Mouse (Mus musculus) right cerebral cortex, postnatal 10 days (tissue): ENCODE results near the gene Arsb.

Experiments
- DNase-seq, 2 experiments: peaks; one replicate each; pipeline ENCODE4 v3.0.0; 2021; ENCODE audit warnings: low spot score in 2 of 2

The Arsb gene

DNA sequence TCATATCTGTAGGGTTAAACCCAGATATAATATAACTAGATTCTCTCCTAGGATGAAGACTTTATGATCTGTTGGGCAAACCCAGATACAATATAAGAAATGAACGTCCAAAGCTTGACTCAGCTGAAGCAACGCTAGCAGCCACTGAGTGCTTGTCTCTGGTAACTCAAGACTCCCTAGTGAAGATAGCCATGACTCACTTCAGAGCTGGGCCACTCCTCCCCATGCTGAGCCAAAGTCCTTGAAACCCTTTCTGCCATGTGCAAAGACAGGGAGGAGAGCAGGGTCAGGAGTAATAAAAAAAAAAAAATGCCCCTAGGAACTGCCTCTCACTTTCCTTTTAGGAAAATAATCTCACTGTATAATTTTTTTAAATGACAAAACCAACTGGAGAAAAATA lies 68.7 kb downstream of the Arsb start:
- no peak for DNase-seq

DNA sequence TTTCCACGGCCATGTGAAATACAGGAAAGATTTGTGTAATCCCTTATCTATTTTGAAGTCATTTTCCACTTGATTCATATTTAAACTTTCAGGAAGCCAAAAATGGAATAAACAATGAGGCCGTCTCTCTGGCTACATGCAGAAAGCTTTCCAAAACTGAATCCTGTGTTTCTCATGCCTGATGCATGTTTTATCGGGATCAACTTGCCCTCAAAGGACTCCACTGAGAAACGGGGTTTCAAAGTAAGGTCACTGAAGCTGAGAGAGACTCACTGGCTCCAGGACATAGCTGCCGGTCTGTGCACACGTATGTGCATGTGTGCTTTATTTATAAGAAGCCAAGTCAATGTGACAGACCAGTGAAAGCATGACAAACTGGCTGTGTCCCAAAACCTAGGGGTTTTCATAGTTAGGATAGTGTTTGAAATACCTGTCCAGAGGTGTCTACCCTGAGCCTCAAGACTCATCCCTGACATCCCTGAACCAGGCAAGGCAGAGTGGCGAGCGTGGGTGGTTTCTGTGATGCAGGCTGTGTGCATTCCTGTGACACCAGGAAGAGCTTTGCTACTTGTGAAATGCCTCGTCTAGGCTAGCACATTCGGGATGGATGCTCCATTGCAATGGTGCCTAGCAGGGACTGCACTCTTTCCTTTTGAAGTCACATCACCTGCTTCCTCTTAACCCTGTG lies 75.5 kb downstream of the Arsb start:
- DNase-seq, result no peak

DNA sequence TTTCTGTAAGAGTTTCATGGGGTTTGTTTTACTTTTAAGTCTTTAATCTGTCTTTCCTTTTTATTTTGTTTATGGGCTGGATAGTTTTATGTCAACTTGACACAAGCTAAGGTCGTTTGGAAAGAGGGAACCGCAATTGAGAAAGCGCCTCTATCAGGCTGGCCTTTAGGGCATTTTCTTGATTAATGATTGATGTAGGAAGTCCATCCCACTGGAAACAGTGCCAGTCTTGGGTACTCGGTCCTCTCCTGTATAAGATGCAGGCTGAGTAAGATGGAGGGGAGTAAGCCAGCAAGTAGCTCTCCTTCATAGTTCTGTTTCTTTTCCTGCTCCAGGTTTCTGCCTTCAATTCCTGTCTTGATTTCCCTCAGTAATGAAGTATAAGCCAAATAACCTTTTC lies 76.2 kb downstream of the Arsb start:
- DNase-seq, result no peak

DNA sequence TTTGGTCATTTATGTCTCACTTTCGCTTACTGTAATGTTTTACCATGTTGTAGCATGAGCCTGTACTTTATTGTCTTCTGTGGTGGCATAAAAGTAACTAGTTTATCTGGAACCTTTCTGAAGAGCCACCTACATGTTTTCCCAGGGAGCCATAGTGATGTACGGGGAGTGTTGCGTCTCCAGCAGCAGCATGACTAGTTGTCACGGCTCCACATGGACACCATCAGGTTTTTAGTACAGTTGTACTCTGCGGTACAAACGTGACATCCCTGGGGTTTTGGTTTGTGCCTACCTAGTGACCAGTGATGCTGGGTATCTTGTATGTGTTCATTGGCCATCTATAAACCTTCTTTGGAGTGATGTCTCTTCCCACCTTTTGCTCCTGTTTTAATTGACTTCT lies 77.2 kb downstream of the Arsb start:
- DNase-seq, result no peak

DNA sequence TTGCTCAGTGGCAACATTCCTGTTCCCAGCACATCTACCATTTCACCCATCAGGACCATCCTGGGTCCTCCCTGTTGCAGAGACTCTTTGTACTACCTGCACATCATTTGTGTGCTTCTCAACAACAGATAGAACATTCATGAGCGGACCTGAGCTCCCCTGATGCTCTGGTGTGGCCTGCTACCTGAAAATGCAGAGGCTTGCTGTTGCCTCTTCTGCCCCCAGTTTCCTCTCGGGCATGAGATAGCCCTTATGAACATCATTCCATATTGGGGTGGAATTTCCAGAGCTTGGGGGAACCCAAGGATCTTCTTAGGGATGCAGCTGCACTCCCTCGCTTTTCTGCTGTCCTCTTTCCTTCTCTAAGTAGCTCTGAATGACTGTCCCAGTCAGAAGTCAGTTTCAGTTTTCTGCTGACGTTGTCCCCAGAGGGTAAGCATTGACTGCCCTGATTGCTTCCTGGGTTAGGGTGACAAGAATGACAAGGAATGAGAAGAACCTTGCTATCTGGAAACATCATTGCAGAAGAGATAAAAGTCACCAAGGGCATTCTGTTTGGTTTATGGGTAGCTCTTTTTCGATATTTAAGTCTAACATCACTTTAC lies 78.4 kb downstream of the Arsb start:
- no peak for DNase-seq

DNA sequence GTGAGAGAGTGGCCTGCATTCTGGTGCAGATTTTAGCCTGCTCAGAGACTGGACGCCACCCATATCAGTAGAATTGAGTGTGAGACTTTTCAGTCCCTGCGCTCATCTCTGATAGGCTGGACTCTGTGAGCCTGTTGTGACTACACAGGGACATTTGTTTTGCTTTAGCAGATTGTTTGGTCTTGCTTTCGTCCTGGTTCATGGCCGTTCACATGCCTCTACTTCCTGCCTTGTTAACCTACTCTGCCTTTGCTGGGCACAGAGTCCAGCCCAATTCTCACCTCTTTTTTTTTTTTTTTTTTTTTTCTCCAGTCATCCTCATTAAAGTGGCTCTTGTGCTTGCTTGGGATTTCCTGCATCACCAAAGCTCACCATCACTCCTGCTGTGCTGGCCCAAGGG lies 79.2 kb downstream of the Arsb start:
- no peak for DNase-seq

DNA sequence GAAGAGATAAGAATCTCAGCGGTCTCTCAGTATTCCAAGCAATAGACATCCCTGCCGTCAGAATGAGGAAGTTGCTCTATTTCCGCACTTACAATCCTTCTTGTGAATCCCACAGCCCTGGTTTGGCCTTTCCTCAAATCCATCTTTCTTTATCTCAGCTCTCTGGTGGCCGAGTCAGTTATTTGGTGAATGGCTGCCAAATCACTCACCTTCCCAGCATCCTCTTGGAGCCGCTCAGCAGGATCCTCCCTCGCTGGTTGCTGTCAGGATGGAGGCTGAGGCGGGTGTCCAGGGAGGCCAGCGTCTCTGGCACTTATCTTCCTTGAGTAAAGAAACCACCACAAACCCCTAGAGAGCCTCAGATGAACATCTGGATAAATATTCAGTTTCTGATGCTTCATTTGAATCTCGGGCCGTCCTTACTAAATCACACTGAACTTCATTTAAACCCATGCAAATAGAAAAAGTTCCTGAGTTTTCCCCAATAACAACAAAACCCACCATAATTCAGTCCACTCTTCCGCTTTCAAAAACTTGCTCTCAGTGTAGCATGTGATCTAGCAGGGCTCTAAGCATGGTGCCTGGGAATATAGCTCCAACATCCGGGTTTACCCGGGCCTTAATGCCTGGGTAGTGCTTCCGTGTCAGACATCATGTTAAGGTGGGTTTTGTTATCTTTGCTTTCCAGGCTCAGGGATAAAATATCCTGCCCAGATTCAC lies 81.1 kb downstream of the Arsb start:
- no peak for DNase-seq

DNA sequence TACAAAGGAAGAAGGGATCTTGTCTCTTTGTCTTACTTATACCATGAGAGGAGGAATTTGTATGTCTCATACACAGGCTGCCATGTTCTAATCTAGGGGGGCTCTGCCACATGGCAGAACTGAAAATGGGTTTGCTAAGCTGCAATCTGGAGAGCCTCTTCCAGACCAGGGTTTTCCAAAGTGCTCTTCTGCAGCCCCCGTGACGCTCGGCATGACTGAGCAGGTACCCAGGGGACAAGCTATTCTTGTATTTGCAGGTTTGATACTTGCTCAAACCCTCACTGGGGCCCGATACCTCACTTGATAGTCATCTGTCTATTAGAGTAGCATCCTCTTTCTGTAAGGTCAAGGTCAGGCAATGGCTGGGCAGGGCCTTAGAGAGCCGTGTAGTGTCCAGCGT lies 82.3 kb downstream of the Arsb start:
- no peak for DNase-seq

DNA sequence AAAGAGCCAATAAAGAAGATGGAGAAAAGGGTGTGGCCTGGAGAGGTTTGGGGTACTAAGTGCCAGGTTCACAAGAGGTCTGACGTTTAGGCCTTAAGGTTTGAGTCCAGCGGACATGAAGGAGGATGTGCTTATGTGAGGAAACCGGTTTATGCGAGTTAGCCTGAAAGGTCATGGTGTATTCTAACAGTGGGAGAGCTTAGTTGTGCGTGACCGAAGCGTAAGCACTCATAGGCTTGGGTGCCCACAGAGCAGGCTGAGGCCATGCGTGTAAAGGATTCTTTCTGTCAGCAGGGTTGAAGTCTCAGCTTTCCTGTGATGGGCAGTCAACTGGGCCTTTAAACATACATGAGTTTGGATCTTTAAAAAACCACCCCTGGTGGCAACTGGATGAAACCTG lies 82.9 kb downstream of the Arsb start:
- no peak for DNase-seq

DNA sequence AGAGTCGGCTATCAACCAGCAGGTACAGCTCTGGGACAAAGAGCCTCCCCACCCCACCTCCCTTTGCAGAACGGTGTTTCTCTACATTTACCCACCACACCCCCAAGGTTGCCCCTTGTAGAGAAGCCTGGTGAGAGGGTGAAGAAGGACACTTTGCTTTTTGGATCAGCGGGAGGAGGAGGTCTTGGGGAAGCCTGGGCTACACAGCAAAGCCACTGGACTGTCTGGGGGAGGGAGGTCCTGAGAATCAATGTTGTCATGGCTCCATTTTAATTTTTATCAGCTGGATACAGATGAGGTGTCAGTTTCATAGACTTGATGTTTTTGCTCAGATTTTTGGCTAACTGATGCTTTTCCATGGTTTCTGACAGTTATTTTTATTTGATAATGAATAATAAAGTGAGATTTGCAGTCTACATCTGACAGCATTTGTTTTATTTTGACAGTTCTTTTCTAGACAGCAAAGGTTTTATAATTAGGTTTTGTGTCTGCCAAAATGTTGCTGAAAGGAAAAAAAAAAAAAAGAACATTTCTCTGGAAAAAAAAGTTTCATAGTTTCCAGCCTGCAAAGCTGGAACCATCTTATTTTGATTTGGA lies 83.6 kb downstream of the Arsb start:
- DNase-seq, result no peak

DNA sequence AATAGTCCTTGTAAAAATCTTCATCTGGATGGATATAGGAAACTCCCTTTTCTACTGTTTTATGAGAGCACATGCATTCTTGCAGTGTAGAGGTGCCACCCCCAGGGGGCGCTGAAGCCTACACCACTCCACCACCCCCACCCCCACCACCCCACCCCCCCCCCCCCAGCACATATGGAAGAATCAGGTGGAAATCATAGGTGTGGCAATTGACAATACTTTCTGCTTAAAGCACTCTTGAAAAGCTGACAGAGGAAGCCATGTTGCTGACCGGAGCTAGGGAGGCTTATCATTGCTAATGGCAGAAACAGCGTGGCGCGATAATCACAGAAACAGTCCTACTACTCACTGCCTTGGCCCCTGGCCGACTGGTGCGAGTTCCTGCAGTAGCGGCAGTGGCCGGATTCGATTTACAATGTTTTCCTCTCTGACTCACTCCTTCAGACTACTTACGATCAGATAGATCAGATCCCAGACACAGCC lies 84.3 kb downstream of the Arsb start:
- peak in 1 of 2 experiments; percentile 43 for DNase-seq

DNA sequence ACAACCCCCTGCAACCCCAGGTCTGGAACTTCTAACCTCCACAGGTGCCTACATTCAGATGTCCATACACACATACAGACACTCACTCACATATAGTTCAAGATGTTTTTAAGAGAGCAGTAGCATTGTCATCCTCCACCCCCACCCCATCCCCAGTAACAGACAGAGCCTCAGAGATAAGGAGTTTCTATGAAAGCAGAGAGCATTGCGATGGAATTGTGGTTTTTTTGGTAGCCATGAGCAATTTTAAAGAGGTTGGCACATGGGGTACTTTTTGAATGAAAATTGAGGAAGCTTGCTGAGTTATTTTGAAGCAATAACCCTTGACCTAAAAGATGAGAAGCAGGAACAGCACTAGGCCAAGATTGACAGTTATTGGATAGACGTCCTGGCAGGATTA lies 89.8 kb downstream of the Arsb start:
- DNase-seq, result no peak

DNA sequence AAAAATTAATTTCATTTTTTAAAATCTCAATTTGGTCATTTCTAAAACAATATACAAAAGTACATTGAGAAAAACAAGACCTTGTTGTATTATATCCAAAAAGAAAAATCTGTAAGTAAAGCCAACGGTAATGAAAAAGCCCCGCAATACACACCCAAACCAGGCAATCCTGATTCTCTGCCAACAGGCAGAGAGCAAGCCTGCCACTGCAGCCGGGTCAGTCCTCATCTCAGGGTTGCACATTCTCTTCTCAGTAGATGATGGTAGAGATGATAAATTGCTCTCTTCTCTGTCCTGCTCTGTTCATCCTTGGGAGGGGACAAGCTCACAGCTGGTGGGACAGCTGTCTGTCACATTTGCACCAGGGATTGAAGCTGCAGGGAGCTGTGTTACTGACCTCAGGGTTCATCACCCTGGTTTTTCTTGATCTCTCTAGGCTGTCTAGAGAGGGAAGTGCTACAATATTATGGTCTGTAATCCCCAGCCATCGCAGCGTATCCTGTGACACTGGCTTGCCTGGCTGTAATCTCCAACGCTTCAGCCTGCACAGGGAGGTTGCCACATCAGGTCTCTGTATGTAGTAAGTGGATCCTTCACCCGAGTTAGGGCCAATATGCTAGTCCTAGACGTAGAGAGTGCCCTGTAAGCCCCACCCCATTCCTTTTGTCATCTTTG lies 92.8 kb downstream of the Arsb start:
- no peak for DNase-seq

DNA sequence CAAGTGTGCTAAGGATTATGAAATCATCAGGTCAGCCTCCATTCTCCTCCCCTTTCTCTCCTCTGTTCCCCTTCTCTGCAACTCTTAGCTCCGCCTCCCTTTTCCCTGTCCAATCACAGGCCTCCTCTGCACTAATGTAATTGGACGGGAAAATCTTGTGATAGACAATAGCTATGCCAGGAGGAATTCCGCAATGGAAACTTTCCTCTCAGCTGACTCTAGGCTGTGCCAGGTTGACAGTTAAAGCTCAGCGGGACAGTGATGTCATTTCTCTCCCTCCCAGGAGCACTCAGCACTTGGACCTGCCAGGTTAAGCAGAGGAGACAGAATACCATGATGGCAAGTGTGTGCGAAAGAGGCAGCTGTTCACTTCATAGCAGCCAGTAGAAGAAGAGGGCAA lies 95.2 kb downstream of the Arsb start:
- no peak for DNase-seq

DNA sequence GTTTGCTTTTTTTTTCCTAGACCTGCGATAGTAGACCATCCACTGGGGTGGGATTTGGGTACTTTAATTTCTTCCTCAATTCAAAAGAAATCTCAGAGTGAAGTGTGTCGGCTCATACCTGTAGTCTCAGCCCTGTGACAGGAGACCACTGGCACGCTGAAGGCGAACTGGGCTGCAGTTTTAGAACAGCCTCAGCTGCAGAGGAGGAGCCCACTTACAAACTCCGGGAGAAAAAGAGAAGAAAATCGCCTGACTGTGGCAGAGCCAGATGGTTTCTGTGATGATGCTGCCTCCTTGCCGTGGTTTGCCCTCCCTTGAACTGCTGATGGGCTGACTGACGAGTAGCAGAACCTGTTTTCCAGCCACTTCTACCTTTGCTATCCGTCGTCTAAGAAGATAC lies 100.3 kb downstream of the Arsb start:
- peak in 1 of 2 experiments; percentile 30 for DNase-seq

DNA sequence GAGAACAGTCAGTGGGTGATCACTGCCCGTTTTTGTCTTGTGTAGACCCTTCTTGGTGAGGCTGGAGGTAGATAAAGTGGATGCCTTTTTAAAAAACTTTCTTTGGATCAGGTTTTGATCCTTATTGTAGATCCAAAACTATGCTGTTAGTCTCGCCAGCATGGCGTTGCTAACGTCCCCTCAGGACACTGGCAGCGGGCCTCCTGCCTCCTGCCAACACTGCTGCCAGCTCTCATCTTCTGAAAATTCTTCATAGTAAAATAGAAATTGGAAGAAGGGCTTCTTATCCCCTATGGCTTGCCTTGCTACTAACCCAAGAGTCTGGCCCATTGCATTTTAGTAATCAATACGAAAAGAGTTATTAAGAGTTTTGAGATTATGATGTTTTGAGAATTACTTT lies 101.2 kb downstream of the Arsb start:
- DNase-seq, result no peak

DNA sequence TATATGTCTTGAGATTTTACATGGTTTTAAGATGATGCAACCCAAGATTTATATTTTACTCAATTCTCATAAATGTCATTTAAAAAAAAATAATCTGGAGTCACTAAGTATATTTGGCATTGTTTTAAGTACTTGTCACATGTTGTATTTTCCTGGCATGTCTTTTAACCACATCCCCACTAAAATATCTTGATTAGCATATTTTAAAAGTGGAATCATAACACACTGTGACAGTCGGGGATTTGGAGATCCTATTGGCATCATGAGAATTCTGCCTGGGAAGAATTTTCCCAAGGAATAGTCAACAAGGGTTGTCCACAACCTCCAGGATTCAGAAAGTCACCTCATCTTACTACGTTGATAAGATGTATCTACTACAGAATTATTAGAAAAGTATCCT lies 106.5 kb downstream of the Arsb start:
- peak in 1 of 2 experiments; percentile 4 for DNase-seq

DNA sequence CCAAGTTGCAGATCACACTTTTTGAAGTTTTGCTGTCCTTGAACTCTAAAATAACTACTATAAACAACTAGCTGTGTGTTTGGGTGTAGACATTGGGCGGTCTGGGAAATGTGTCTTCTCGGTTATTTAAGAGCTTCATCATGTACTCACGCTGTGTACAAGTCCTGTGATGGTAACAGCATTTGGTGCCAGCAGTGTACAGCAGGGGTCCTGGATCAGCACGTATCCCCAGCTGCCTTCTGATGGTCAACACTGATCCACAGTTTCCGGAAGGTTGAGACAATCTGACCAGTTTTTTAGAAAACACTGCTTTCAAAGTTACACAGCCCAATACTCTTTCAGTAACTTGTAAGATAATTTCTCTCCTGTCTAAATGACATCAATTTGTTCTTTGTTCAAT lies 108.0 kb downstream of the Arsb start:
- DNase-seq, result no peak

DNA sequence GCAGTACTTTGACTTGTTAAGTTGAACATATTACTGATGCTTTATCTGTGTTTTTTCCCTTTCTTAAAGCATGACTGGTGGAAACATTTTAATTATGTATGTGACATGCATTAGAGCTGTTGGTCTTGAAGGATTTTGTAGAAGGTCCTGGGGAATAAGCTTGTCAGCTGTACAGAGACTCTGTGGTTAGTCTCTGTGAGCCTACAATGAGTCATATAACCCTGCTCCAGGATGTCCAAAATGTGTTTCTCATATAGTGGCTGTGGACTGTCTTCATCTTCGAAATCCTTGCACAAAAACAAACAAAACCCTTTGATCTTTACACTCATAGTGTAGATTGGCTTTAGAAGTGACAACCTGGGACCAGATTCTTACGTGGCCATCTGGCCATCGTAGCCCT lies 110.7 kb downstream of the Arsb start:
- DNase-seq, result no peak

DNA sequence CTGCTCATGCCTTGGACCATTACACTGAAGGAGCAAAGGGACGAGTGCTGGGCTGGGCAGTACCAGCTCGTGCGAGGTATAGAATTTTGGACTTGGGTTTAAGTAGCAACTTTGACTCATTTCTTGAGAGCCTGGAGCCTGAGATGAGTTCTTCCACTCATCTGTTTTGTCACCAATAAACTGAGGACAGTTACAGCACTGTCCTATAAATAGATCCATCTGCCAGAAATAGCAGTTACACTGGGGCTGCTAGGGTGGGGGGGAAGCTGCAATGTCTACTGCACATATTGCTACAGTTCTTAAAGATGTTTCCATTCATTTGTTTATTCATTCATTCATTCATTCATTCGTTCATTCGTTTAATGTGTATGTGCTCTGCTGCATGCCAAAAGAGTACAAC lies 115.6 kb downstream of the Arsb start:
- DNase-seq, result no peak

DNA sequence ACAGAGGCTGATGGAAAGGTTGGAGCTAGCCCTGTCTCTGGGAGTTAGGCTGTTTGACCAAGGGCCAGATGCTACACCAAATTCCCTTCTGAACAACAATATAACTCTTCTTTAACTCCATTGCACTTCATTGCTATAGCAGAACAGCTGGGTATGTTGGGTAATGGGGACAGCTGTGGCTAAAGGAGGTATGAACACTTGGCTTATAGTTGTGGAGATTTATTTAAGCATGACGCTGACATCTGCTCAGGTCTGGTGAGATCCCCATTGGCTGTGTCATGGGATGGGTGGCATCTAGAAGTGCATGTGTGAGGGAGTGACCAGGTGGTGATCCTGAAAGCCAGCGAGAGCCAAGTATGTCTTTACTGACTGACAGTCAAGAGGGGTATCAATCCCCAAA lies 116.8 kb downstream of the Arsb start:
- peak in 1 of 2 experiments; percentile 10 for DNase-seq

DNA sequence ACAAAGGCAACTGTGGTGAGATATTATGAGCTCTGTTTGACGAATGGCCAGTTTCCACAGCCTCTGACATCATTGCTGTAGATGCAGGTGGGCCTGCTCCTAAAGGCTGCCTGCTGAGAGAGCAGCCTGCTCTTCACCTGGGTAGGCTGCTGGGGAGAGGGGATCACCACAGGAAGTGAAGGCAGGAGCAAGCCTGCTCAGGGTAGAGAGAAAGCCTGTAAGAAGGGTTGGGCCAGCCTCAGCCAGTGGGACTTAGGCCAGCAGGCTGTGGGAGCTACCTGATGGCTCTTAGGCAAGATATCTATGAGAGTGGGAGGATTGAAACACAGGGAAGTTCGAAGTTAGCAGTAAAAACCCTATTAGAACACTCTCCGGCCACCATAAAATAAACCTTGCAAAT lies 117.5 kb downstream of the Arsb start:
- DNase-seq, result no peak
